Mouse (Mus musculus) MEL-GATA-1-ER (cell line): ENCODE data around the gene Xpo6.

Experiments used
- DNase-seq: peaks from one replicate; pipeline ENCODE4 v3.0.0-alpha.2; 2012; ENCODE audit warnings: low read depth; ENCODE audit errors: extremely low read depth

Xpo6 gene

GRCm38 (mm10) chr7:126198926-126199325, 1.4 kb downstream of the Xpo6 start:
- DNase-seq: no peak

GRCm38 (mm10) chr7:126194175-126194574, 6.1 kb downstream of the Xpo6 start:
- DNase-seq: no peak

- no peak for DNase-seq
These were observed 8.8 kb downstream of the Xpo6 start for GRCm38 (mm10) chr7:126191471-126191870.

- no peak for DNase-seq
These were observed 10.8 kb downstream of the Xpo6 start for GRCm38 (mm10) chr7:126189517-126189916.

GRCm38 (mm10) chr7:126185999-126186398, 14.3 kb downstream of the Xpo6 start:
- no peak for DNase-seq

- no peak for DNase-seq
These were observed 16.7 kb downstream of the Xpo6 start for GRCm38 (mm10) chr7:126183583-126183982.

GRCm38 (mm10) chr7:126181487-126181886, 18.8 kb downstream of the Xpo6 start:
- no peak for DNase-seq

- peak; percentile 52 for DNase-seq
These were observed 19.3 kb downstream of the Xpo6 start for GRCm38 (mm10) chr7:126180956-126181355.

GRCm38 (mm10) chr7:126178804-126179203, 21.5 kb downstream of the Xpo6 start:
- no peak for DNase-seq

GRCm38 (mm10) chr7:126175999-126176398, 24.3 kb downstream of the Xpo6 start:
- DNase-seq: no peak

- DNase-seq: no peak
These were observed 24.8 kb downstream of the Xpo6 start for GRCm38 (mm10) chr7:126175456-126175855.

GRCm38 (mm10) chr7:126174863-126175262, 25.4 kb downstream of the Xpo6 start:
- no peak for DNase-seq

GRCm38 (mm10) chr7:126172001-126172400, 28.3 kb downstream of the Xpo6 start:
- no peak for DNase-seq

- no peak for DNase-seq
These were observed 31.7 kb downstream of the Xpo6 start for GRCm38 (mm10) chr7:126168584-126168983.

- DNase-seq: no peak
These were observed 32.9 kb downstream of the Xpo6 start for GRCm38 (mm10) chr7:126167426-126167825.

GRCm38 (mm10) chr7:126166571-126166970, 33.7 kb downstream of the Xpo6 start:
- DNase-seq: no peak

GRCm38 (mm10) chr7:126158238-126158637, 42.1 kb downstream of the Xpo6 start:
- DNase-seq: no peak

- DNase-seq: no peak
These were observed 44.6 kb downstream of the Xpo6 start for GRCm38 (mm10) chr7:126155746-126156145.

GRCm38 (mm10) chr7:126154731-126155130, 45.6 kb downstream of the Xpo6 start:
- DNase-seq: no peak

- DNase-seq: no peak
These were observed 48.0 kb downstream of the Xpo6 start for GRCm38 (mm10) chr7:126152324-126152723.

- DNase-seq: no peak
These were observed 54.1 kb downstream of the Xpo6 start for GRCm38 (mm10) chr7:126146156-126146555.

GRCm38 (mm10) chr7:126144364-126144763, 55.9 kb downstream of the Xpo6 start:
- no peak for DNase-seq

- DNase-seq: no peak
These were observed 62.5 kb downstream of the Xpo6 start for GRCm38 (mm10) chr7:126137850-126138249.

GRCm38 (mm10) chr7:126135391-126135790, 64.9 kb downstream of the Xpo6 start:
- no peak for DNase-seq
